In genomic region chr10:61694870-61695670, GRCm38 (mm10) we compare ENCODE assay signal across 8 mouse cellular contexts. TPM values are rescaled to one million over a fixed set of nuclear protein-coding genes. Genes with fewer than 3 reads are reported as not detected.
DNase-seq lines count a peak whose midpoint lies in the region; ATAC-seq and TF ChIP-seq lines count a peak whose summit lies in the region.

Tysnd1 (plus strand) TSS chr10:61695514.

- no peaks in the 10 kb centered on the region for H3K9me3 ChIP-seq in kidney, embryonic 14.5 days (ENCODE audit: control insufficient read depth, low read length)
- no peaks in the 10 kb centered on the region for H3K9me3 ChIP-seq in limb, embryonic 15.5 days

- peak within 1 kb of the TSS; percentile 42 for H3K27ac ChIP-seq in bone marrow macrophage, adult 2 months (ENCODE audit: insufficient read depth, low read depth, low read length)
- peak within 1 kb of the TSS; percentile 39 for H3K27ac ChIP-seq in embryonic fibroblast, embryonic 13.5 days (ENCODE audit: insufficient read depth, low read length)
- no peak within 1 kb of the TSS; the same call in 1 of the 2 replicates for H3K27ac ChIP-seq in kidney, embryonic 14.5 days (ENCODE audit: low read depth, low read length)
- H3K27ac ChIP-seq in limb, embryonic 15.5 days: peak within 1 kb of the TSS; percentile 57

- H3K9ac ChIP-seq in kidney, embryonic 14.5 days (ENCODE audit: low read depth, low read length): peak within 1 kb of the TSS; percentile 68
- peak within 1 kb of the TSS; percentile 82 for H3K9ac ChIP-seq in limb, embryonic 15.5 days

- peak within 1 kb of the TSS; percentile 85 for H3K4me3 ChIP-seq in bone marrow macrophage, adult 2 months (ENCODE audit: insufficient read depth, low read length)
- peak within 1 kb of the TSS; percentile 66 for H3K4me3 ChIP-seq in embryonic fibroblast, embryonic 13.5 days (ENCODE audit: insufficient read depth, low read length)
- H3K4me3 ChIP-seq in kidney, embryonic 14.5 days (ENCODE audit: low read length): peak within 1 kb of the TSS; percentile 91
- peak within 1 kb of the TSS; percentile 96 for H3K4me3 ChIP-seq in limb, embryonic 15.5 days

- peaks cover 40% of the 10 kb centered on the region for H3K36me3 ChIP-seq in kidney, embryonic 14.5 days (ENCODE audit: control insufficient read depth, insufficient read depth, low read length)
- peaks cover 46% of the 10 kb centered on the region for H3K36me3 ChIP-seq in limb, embryonic 15.5 days

- no peaks in the 10 kb centered on the region for H3K27me3 ChIP-seq in kidney, embryonic 14.5 days (ENCODE audit: control insufficient read depth, insufficient read depth, low read length)
- H3K27me3 ChIP-seq in limb, embryonic 15.5 days: no peaks in the 10 kb centered on the region

- H3K4me2 ChIP-seq in kidney, embryonic 14.5 days (replicated peaks; ENCODE audit: low read depth, low read length): peak within 1 kb of the TSS; percentile 95
- H3K4me2 ChIP-seq in limb, embryonic 15.5 days: peak within 1 kb of the TSS; percentile 100

- DNase-seq in A20 (ENCODE audit: low read depth, low spot score): peak; percentile 96
- DNase-seq in heart, adult 9 months (ENCODE audit: low spot score in 2 of 2): peak; percentile 97
- peak; percentile 79 to 85 for DNase-seq in monocyte, adult 2 months (ENCODE audit: low read depth in 1 of 2, low spot score in 2 of 2)
- peak; percentile 92 to 93 for DNase-seq in spleen, postnatal 36 days (ENCODE audit: low spot score in 2 of 2)

- ATAC-seq in kidney, embryonic 14.5 days (ENCODE audit: low FRiP score, low TSS enrichment): peak; percentile 96
- ATAC-seq in limb, embryonic 15.5 days (ENCODE audit: insufficient number of reproducible peaks, low FRiP score, low TSS enrichment, low read depth): peak; percentile 91

- peaks cover 11% of the 10 kb centered on the region for H3K4me1 ChIP-seq in bone marrow macrophage, adult 2 months (ENCODE audit: control insufficient read depth, insufficient read depth, low read length)
- H3K4me1 ChIP-seq in embryonic fibroblast, embryonic 13.5 days (ENCODE audit: control insufficient read depth, insufficient read depth, low read length): no peaks in the 10 kb centered on the region
- H3K4me1 ChIP-seq in kidney, embryonic 14.5 days (ENCODE audit: control insufficient read depth, insufficient read depth, low read length): peaks cover 14% of the 10 kb centered on the region
- peaks cover 17% of the 10 kb centered on the region for H3K4me1 ChIP-seq in limb, embryonic 15.5 days

- WGBS in kidney, embryonic 14.5 days: under 1% methylated on average over 42 of the region's 42 CpGs
- WGBS in limb, embryonic 15.5 days: under 1% methylated on average over 42 of the region's 42 CpGs

- no peak for TF ChIP-seq POLR2A in bone marrow macrophage, adult 2 months (IDR thresholded peaks at IDR 0.05; ENCODE audit: borderline replicate concordance, low read depth, low read length)
- peak; percentile 74 for TF ChIP-seq POLR2A in embryonic fibroblast, embryonic 13.5 days (IDR thresholded peaks at IDR 0.05; ENCODE audit: low read depth, low read length)

- TF ChIP-seq CTCF in bone marrow macrophage, adult 2 months (IDR thresholded peaks at IDR 0.05; ENCODE audit: low read depth, low read length): peak; percentile 37
- TF ChIP-seq CTCF in embryonic fibroblast, embryonic 13.5 days (IDR thresholded peaks at IDR 0.05; ENCODE audit: borderline replicate concordance, insufficient read depth, low read length): no peak

RNA-seq across cellular contexts. Expression of gene Tysnd1, which starts in this region (rescaled TPM):
- polyA plus RNA-seq in bone marrow macrophage, adult 2 months (2012; ENCODE audit: insufficient read depth, insufficient read length, missing spikeins): 15.5 and 15.6 TPM in 2 replicates
- 14.5 and 19.3 TPM in 2 replicates for polyA plus RNA-seq in embryonic fibroblast, embryonic 13.5 days (2011; ENCODE audit: insufficient read length, low read depth, missing spikeins)
- polyA plus RNA-seq in kidney, embryonic 14.5 days (2014; fragmentation: Nextera tagmentation; extraction: Ambion mirVana): 28.8 and 40.3 TPM in 2 replicates
- 31.0 and 33.1 TPM in 2 replicates for polyA plus RNA-seq in limb, embryonic 15.5 days (2015; fragmentation: Nextera tagmentation; extraction: Ambion mirVana)
